Mouse (Mus musculus): ENCODE results near the gene Cercam.

GRCm38 (mm10) chr2:29879191-29879590 lies 10.2 kb downstream of the Cercam start:
- TF ChIP-seq POLR2A (IDR thresholded peaks at IDR 0.05; ENCODE audit: insufficient read depth, low read length) = no peak
- no peak for TF ChIP-seq CTCF (IDR thresholded peaks at IDR 0.05; ENCODE audit: low read depth, low read length)
- no peak for TF ChIP-seq EP300 (IDR thresholded peaks at IDR 0.05; ENCODE audit: insufficient read depth, low read depth, low read length)

Measured in ES-Bruce4 (cell line).